Mouse (Mus musculus): Measurements from ENCODE around the gene Dgke.

- no peak for TF ChIP-seq CTCF (IDR thresholded peaks at IDR 0.05; ENCODE audit: insufficient read depth, low read length)
- no peak for TF ChIP-seq POLR2A (IDR thresholded peaks at IDR 0.05; ENCODE audit: borderline replicate concordance, extremely low read depth, low read depth, low read length)
These were observed 23.6 kb downstream of the Dgke start for GRCm38 (mm10) chr11:89043046-89043445.
